Mouse (Mus musculus): ENCODE data around the gene Barhl1. TPM values are rescaled to one million over a fixed set of nuclear protein-coding genes. Genes with fewer than 3 reads are reported as not detected.

Gene Barhl1
- total and polyA plus RNA-seq, 3 experiments: 0.15 to 0.47 TPM; not detected in 1

DNA sequence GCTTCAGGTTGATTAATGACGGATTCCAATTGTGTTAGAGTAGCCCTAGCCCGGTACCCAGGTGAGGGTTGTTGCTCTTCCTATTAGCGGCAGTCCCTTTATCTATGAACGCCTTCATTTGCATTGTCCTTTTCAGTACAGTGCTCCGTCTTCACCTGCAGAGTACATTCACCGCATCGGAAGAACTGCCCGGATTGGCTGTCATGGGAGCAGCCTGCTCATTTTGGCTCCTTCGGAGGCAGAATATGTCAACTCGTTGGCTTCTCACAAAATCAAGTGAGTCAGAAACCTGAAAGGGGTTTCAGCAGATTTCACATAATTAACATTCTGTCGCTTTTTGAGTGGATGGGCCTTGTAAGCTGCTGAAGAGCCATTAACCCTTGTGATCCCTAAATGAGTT, 40.9 kb downstream of the Barhl1 start:
- Histone ChIP-seq H3K4me1 (ENCODE audit: control insufficient read depth in 1 of 2, insufficient read depth in 2 of 2, low read length in 2 of 2) (no peaks in the 10 kb centered on the region), H3K36me3 (ENCODE audit: control insufficient read depth in 1 of 2, insufficient read depth in 2 of 2, low read length in 2 of 2) (peaks cover 0 to 6% of the 10 kb centered on the region in 2 experiments; a peak in 2 of 4 replicates), H3K27ac (ENCODE audit: control insufficient read depth, low read depth, low read length) (no peak overlapping the region), H3K9ac (ENCODE audit: control insufficient read depth, low read depth, low read length, poor library complexity, severe bottlenecking) (no peak overlapping the region), H3K9me3 (replicated peaks; ENCODE audit: insufficient read depth, low read length) (no peaks in the 10 kb centered on the region), H3K79me2 (ENCODE audit: control insufficient read depth, insufficient read depth, low read length, poor library complexity) (no peaks in the 10 kb centered on the region), H3K4me3 (ENCODE audit: control insufficient read depth in 1 of 2, insufficient read depth in 1 of 2, low read depth in 2 of 2, low read length in 2 of 2) (no peak overlapping the region), H3K27me3 (ENCODE audit: control insufficient read depth in 1 of 2, insufficient read depth in 2 of 2, low read length in 2 of 2) (no peaks in the 10 kb centered on the region)
- DNase-seq (ENCODE audit: low read depth, low spot score): no peak
- TF ChIP-seq BHLHE40 (IDR thresholded peaks at IDR 0.05; ENCODE audit: borderline replicate concordance, low read depth, low read length): no peak
- no peak for TF ChIP-seq TBP (IDR thresholded peaks at IDR 0.05; ENCODE audit: low read depth, low read length)
- no peak for TF ChIP-seq KAT2A (conservative IDR thresholded peaks at IDR 0.05; ENCODE audit: low read depth, low read length)
- no peak for TF ChIP-seq POLR2AphosphoS5 (IDR thresholded peaks at IDR 0.05; ENCODE audit: borderline replicate concordance, low read depth, low read length)
- TF ChIP-seq TAL1 (IDR thresholded peaks at IDR 0.05; ENCODE audit: low read length): no peak
- no peak for TF ChIP-seq MEF2A (IDR thresholded peaks at IDR 0.05; ENCODE audit: extremely low read depth, insufficient replicate concordance, low read depth, low read length, poor library complexity, severe bottlenecking)
- TF ChIP-seq RAD21 (IDR thresholded peaks at IDR 0.05; ENCODE audit: low read depth, low read length): no peak
- no peak for TF ChIP-seq POLR2A (IDR thresholded peaks at IDR 0.05; ENCODE audit: control insufficient read depth in 1 of 2, insufficient read depth in 1 of 2, low read depth in 1 of 2, low read length in 2 of 2, poor library complexity in 1 of 2)
- TF ChIP-seq POLR2AphosphoS2 (IDR thresholded peaks at IDR 0.05; ENCODE audit: low read length): no peak
- no peak for TF ChIP-seq ELF1 (IDR thresholded peaks at IDR 0.05; ENCODE audit: low read depth, low read length)
- TF ChIP-seq ZKSCAN1 (IDR thresholded peaks at IDR 0.05; ENCODE audit: low read depth, low read length): no peak
- TF ChIP-seq GATA1 (IDR thresholded peaks at IDR 0.05; ENCODE audit: low read depth, low read length): no peak
- TF ChIP-seq HCFC1 (IDR thresholded peaks at IDR 0.05; ENCODE audit: low read depth, low read length): no peak
- no peak for TF ChIP-seq MXI1 (IDR thresholded peaks at IDR 0.05; ENCODE audit: low read depth, low read length)
- no peak for TF ChIP-seq MAFK (IDR thresholded peaks at IDR 0.05; ENCODE audit: borderline replicate concordance, low read depth, low read length)
- no peak for TF ChIP-seq MYC (IDR thresholded peaks at IDR 0.05; ENCODE audit: low read depth, low read length)
- TF ChIP-seq JUND (IDR thresholded peaks at IDR 0.05; ENCODE audit: low read depth, low read length): no peak

- no peak for DNase-seq (ENCODE audit: low read depth, low spot score)
- no peak overlapping the region for H3K27ac ChIP-seq (ENCODE audit: control insufficient read depth, low read depth, low read length)
- H3K79me2 ChIP-seq (ENCODE audit: control insufficient read depth, insufficient read depth, low read length, poor library complexity): no peaks in the 10 kb centered on the region
- peaks cover 0 to 7% of the 10 kb centered on the region in 2 experiments; a peak in 2 of 4 replicates for H3K36me3 ChIP-seq (ENCODE audit: control insufficient read depth in 1 of 2, insufficient read depth in 2 of 2, low read length in 2 of 2)
- H3K9ac ChIP-seq (ENCODE audit: control insufficient read depth, low read depth, low read length, poor library complexity, severe bottlenecking): no peak overlapping the region
- TF ChIP-seq POLR2AphosphoS5 (IDR thresholded peaks at IDR 0.05; ENCODE audit: borderline replicate concordance, low read depth, low read length) (no peak), E2F4 (IDR thresholded peaks at IDR 0.05; ENCODE audit: borderline replicate concordance, low read depth, low read length) (no peak), ETS1 (IDR thresholded peaks at IDR 0.05; ENCODE audit: low read depth, low read length) (no peak), POLR2A (IDR thresholded peaks at IDR 0.05; ENCODE audit: control insufficient read depth in 1 of 2, insufficient read depth in 1 of 2, low read depth in 1 of 2, low read length in 2 of 2, poor library complexity in 1 of 2) (no peak), TAL1 (IDR thresholded peaks at IDR 0.05; ENCODE audit: low read length) (no peak), RCOR1 (IDR thresholded peaks at IDR 0.05; ENCODE audit: low read depth, low read length) (no peak), CHD1 (IDR thresholded peaks at IDR 0.05; ENCODE audit: low read depth, low read length) (no peak), ZNF384 (IDR thresholded peaks at IDR 0.05; ENCODE audit: low read depth, low read length) (no peak), MAZ (IDR thresholded peaks at IDR 0.05; ENCODE audit: low read depth, low read length) (no peak), CTCF (IDR thresholded peaks at IDR 0.05 in 2 of 3, conservative IDR thresholded peaks at IDR 0.05 in 1 of 3; ENCODE audit: control insufficient read depth in 1 of 3, insufficient read depth in 1 of 3, low read depth in 2 of 3, low read length in 3 of 3, poor library complexity in 1 of 3, severe bottlenecking in 1 of 3) (no peak), USF2 (IDR thresholded peaks at IDR 0.05; ENCODE audit: borderline replicate concordance in 1 of 2, insufficient read depth in 1 of 2, low read depth in 1 of 2, low read length in 2 of 2) (no peak), KAT2A (conservative IDR thresholded peaks at IDR 0.05; ENCODE audit: low read depth, low read length) (no peak), ZKSCAN1 (IDR thresholded peaks at IDR 0.05; ENCODE audit: low read depth, low read length) (no peak), JUND (IDR thresholded peaks at IDR 0.05; ENCODE audit: low read depth, low read length) (no peak), GATA1 (IDR thresholded peaks at IDR 0.05; ENCODE audit: low read depth, low read length) (no peak)
- no peaks in the 10 kb centered on the region for H3K9me3 ChIP-seq (replicated peaks; ENCODE audit: insufficient read depth, low read length)
- H3K4me3 ChIP-seq (ENCODE audit: control insufficient read depth in 1 of 2, insufficient read depth in 1 of 2, low read depth in 2 of 2, low read length in 2 of 2): no peak overlapping the region
- no peaks in the 10 kb centered on the region for H3K4me1 ChIP-seq (ENCODE audit: control insufficient read depth in 1 of 2, insufficient read depth in 2 of 2, low read length in 2 of 2)
- no peaks in the 10 kb centered on the region for H3K27me3 ChIP-seq (ENCODE audit: control insufficient read depth in 1 of 2, insufficient read depth in 2 of 2, low read length in 2 of 2)
These were observed 49.0 kb downstream of the Barhl1 start for GRCm38 (mm10) chr2:28867495-28867894.
